Mouse (Mus musculus) intestine, postnatal 0 days (tissue): ENCODE results near the gene Erh. TPM values are rescaled to one million over a fixed set of nuclear protein-coding genes. Genes with fewer than 3 reads are reported as not detected.

Experiments used
- ATAC-seq: fragments of 200-750 bp; cut with Nextera tagmentation; 2 replicates; pipeline ENCODE4 v1.8.0; 2017; ENCODE audit warnings: mild to moderate bottlenecking, moderate TSS enrichment, moderate library complexity
- H3K27ac ChIP-seq: fragments of 300-500 bp; sonication (generic); 2 replicates; pipeline ENCODE4 v1.5.1; 2014; ENCODE audit warnings: mild to moderate bottlenecking, low read depth, low read length, moderate library complexity
- H3K27me3 ChIP-seq: fragments of 300-500 bp; sonication (generic); replicated peaks from 2 replicates; pipeline ENCODE4 v1.6.1; 2014; ENCODE audit warnings: low read length, mixed read lengths; ENCODE audit not compliant: control insufficient read depth, insufficient read depth
- H3K36me3 ChIP-seq: fragments of 300-500 bp; sonication (generic); 2 replicates; pipeline ENCODE4 v1.6.1; 2014; ENCODE audit warnings: mild to moderate bottlenecking, moderate library complexity; ENCODE audit not compliant: control insufficient read depth, insufficient read depth
- H3K4me1 ChIP-seq: fragments of 300-500 bp; sonication (generic); replicated peaks from 2 replicates; pipeline ENCODE4 v1.6.1; 2014; ENCODE audit warnings: antibody characterized with exemption, low read length, mixed read lengths; ENCODE audit not compliant: control insufficient read depth, insufficient read depth
- H3K4me2 ChIP-seq: fragments of 300-500 bp; sonication (generic); replicated peaks from 2 replicates; pipeline ENCODE4 v1.6.1; 2014; ENCODE audit warnings: low read depth, mild to moderate bottlenecking, moderate library complexity
- H3K4me3 ChIP-seq: fragments of 300-500 bp; sonication (generic); 2 replicates; pipeline ENCODE4 v1.5.1; 2014; ENCODE audit warnings: low read depth, low read length
- H3K9ac ChIP-seq: fragments of 300-500 bp; sonication (generic); 2 replicates; pipeline ENCODE4 v1.6.1; 2014; ENCODE audit warnings: mild to moderate bottlenecking, low read depth, low read length
- H3K9me3 ChIP-seq: fragments of 300-500 bp; sonication (generic); 2 replicates; pipeline ENCODE4 v1.6.1; 2016; ENCODE audit warnings: mixed run types; ENCODE audit not compliant: control insufficient read depth
- CTCF ChIP-seq: sonication (generic); IDR thresholded peaks from 2 replicates; pipeline ENCODE4 v1.5.1; 2016; ENCODE audit warnings: low read depth, mild to moderate bottlenecking, control low read depth, antibody characterized with exemption, moderate library complexity
- WGBS: fragments of 180-500 bp; shearing (Covaris S2); extraction: QIAGEN DNeasy Blood & Tissue Kit; methylation state at CpG from one replicate; pipeline ENCODE4 v1.1.7; 2014; 5-methylcytosine and 5-hydroxymethylcytosine counted together
- polyA plus RNA-seq: library from polyadenylated mRNA; unstranded; fragments of >200 nt; fragmentation: Nextera tagmentation; extraction: Ambion mirVana; gene quantifications from 2 replicates; pipeline ENCODE4 v1.2.1, GENCODE M21; 2015

The Erh gene
- polyA plus RNA-seq, 1 experiment from 2014 or later = 112 TPM

DNA sequence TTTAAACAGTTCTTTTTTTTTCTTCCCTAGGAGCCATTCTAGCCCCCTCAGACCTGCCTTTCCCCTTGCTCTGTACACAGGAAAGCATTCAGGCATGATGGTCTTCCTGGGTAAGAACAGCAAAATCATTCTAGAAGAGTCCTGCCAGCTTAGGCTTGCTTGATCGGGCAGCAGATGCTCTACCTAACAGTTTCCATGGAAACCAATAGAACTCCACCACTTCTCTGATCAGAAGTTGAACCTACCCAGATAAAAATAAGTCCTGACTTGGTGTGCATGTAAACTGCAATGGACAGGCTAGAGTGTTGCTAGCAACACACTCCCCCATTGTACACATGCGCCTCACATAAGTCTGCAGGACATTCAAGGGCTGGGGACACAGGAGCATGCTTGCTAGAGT is 39.9 kb downstream of the Erh start:
- no peak overlapping the region for H3K4me3 ChIP-seq
- WGBS = 82% methylated on average over 2 of the region's 2 CpGs
- H3K9me3 ChIP-seq = no peaks in the 10 kb centered on the region
- TF ChIP-seq CTCF = no peak
- H3K4me1 ChIP-seq = no peaks in the 10 kb centered on the region
- H3K36me3 ChIP-seq = no peaks in the 10 kb centered on the region
- H3K27me3 ChIP-seq = no peaks in the 10 kb centered on the region
- ATAC-seq = no peak
- H3K4me2 ChIP-seq = no peak overlapping the region
- no peak overlapping the region for H3K9ac ChIP-seq
- no peak overlapping the region for H3K27ac ChIP-seq

GRCm38 (mm10) chr12:80603566-80603965 is 40.6 kb downstream of the Erh start:
- WGBS = 23% methylated on average over 4 of the region's 4 CpGs
- H3K27me3 ChIP-seq = no peaks in the 10 kb centered on the region

GRCm38 (mm10) chr12:80602432-80602831 is 41.7 kb downstream of the Erh start:
- no peak for TF ChIP-seq CTCF
- no peak overlapping the region for H3K4me3 ChIP-seq
- H3K27me3 ChIP-seq = no peaks in the 10 kb centered on the region
- 84% methylated on average over 5 of the region's 5 CpGs for WGBS
- no peak overlapping the region for H3K9ac ChIP-seq
- no peaks in the 10 kb centered on the region for H3K9me3 ChIP-seq
- H3K4me2 ChIP-seq = no peak overlapping the region
- no peaks in the 10 kb centered on the region for H3K36me3 ChIP-seq
- ATAC-seq = no peak
- H3K27ac ChIP-seq = no peak overlapping the region
- H3K4me1 ChIP-seq = no peaks in the 10 kb centered on the region

More at GRCm38 (mm10) chr12:80603566-80603965, 40.6 kb downstream of the Erh start:
- H3K4me1 ChIP-seq = no peaks in the 10 kb centered on the region
- ATAC-seq = no peak
- H3K9ac ChIP-seq = no peak overlapping the region
- no peak overlapping the region for H3K4me2 ChIP-seq
- no peak overlapping the region for H3K27ac ChIP-seq
- TF ChIP-seq CTCF = no peak
- H3K4me3 ChIP-seq = no peak overlapping the region
- H3K9me3 ChIP-seq = no peaks in the 10 kb centered on the region
- H3K36me3 ChIP-seq = no peaks in the 10 kb centered on the region

GRCm38 (mm10) chr12:80601597-80602269 is 42.4 kb downstream of the Erh start:
- no peaks in the 10 kb centered on the region for H3K36me3 ChIP-seq
- H3K4me3 ChIP-seq = no peak overlapping the region
- H3K9ac ChIP-seq = no peak overlapping the region
- TF ChIP-seq CTCF = no peak
- no peaks in the 10 kb centered on the region for H3K9me3 ChIP-seq
- H3K4me1 ChIP-seq = no peaks in the 10 kb centered on the region
- H3K27me3 ChIP-seq = no peaks in the 10 kb centered on the region
- no peak overlapping the region for H3K4me2 ChIP-seq
- no peak for ATAC-seq
- WGBS = 85% methylated on average over 9 of the region's 9 CpGs
- H3K27ac ChIP-seq = no peak overlapping the region

DNA sequence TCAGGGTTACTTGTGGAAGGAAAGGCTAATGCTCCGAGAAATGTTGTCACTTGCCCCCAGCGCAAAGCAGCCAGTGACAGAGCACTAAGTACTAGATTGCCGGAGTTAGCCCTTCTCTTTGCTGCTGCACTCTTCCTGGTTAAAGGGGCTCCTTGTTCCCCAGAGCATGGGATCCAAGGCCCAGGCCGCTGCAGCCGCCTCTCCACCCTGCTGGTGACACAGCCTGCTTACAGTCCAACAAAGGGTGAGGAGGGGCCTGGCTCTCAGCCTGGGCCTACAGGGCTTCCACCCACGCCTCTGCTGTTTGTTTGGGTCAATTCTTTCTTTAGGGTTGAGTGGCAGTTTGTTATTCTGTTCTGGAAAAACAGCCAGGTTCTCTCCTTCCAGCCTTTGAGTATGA is 45.4 kb downstream of the Erh start:
- Histone ChIP-seq H3K9ac (no peak overlapping the region), H3K4me2 (no peak overlapping the region), H3K27ac (no peak overlapping the region), H3K4me1 (no peaks in the 10 kb centered on the region), H3K27me3 (no peaks in the 10 kb centered on the region), H3K9me3 (no peaks in the 10 kb centered on the region), H3K4me3 (no peak overlapping the region), H3K36me3 (no peaks in the 10 kb centered on the region)
- no peak for ATAC-seq
- WGBS = 51% methylated on average over 6 of the region's 6 CpGs
- TF ChIP-seq CTCF = no peak

GRCm38 (mm10) chr12:80598236-80598635 is 45.9 kb downstream of the Erh start:
- no peak for TF ChIP-seq CTCF
- no peak for ATAC-seq

More at GRCm38 (mm10) chr12:80598236-80598635, 45.9 kb downstream of the Erh start:
- no peaks in the 10 kb centered on the region for H3K9me3 ChIP-seq
- H3K27ac ChIP-seq = no peak overlapping the region
- H3K4me3 ChIP-seq = no peak overlapping the region
- H3K9ac ChIP-seq = no peak overlapping the region
- H3K4me2 ChIP-seq = no peak overlapping the region
- no peaks in the 10 kb centered on the region for H3K27me3 ChIP-seq
- 53% methylated on average over 7 of the region's 7 CpGs for WGBS
- no peaks in the 10 kb centered on the region for H3K4me1 ChIP-seq
- no peaks in the 10 kb centered on the region for H3K36me3 ChIP-seq
